Mouse (Mus musculus) cerebellum, adult 9-10 months (tissue): Measurements from ENCODE around the gene Gopc.
"Not testable (repeated sequence)": the region's sequence is repeated elsewhere in the genome, so short reads cannot be mapped to it uniquely, and the experiment has no call there.

ENCODE experiments used
- DNase-seq: peaks from one replicate; pipeline ENCODE4 v3.0.0; 2022

Gopc gene

GRCm38 (mm10) chr10:52293921-52294577 lies 87.9 kb downstream of the Gopc start:
- no peak for DNase-seq

- DNase-seq: not testable (repeated sequence)
These were observed 89.5 kb downstream of the Gopc start for GRCm38 (mm10) chr10:52292391-52292790.

GRCm38 (mm10) chr10:52289261-52289660 lies 92.7 kb downstream of the Gopc start:
- DNase-seq: no peak

GRCm38 (mm10) chr10:52287852-52288533 lies 93.9 kb downstream of the Gopc start:
- no peak for DNase-seq
